Mouse (Mus musculus): ENCODE measurements around the gene Vac14.

GRCm38 (mm10) chr8:110619919-110620318 is 1.5 kb downstream of the Vac14 start:
- TF ChIP-seq POLR2A (IDR thresholded peaks at IDR 0.05; ENCODE audit: insufficient read length, low read depth) (no peak), TCF12 (IDR thresholded peaks at IDR 0.05; ENCODE audit: insufficient read depth, poor library complexity, severe bottlenecking) (no peak), MYOD1 (IDR thresholded peaks at IDR 0.05; ENCODE audit: control insufficient read depth in 1 of 3, insufficient read length in 2 of 3, low read depth in 2 of 3) (no peak), POLR2AphosphoS2 (IDR thresholded peaks at IDR 0.05; ENCODE audit: insufficient read length, low read depth) (no peak), MYOG (IDR thresholded peaks at IDR 0.05; ENCODE audit: control insufficient read depth in 1 of 3, insufficient read depth in 1 of 3, insufficient read length in 2 of 3, low read depth in 2 of 3) (no peak), MAX (IDR thresholded peaks at IDR 0.05; ENCODE audit: low read depth) (no peak), REST (IDR thresholded peaks at IDR 0.05; ENCODE audit: insufficient read depth, insufficient read length) (no peak), USF1 (IDR thresholded peaks at IDR 0.05; ENCODE audit: low read depth) (no peak)

All from myocyte (in vitro differentiated cells).